Mouse (Mus musculus) neutrophil, adult 5-6 weeks (primary cell): ENCODE data around the gene Drd3. TPM values are rescaled to one million over a fixed set of nuclear protein-coding genes. Genes with fewer than 3 reads are reported as not detected.

Experiments used
- ATAC-seq: fragments of 151-379, 151-347 bp; 2 replicates; pipeline ENCODE4 v1.8.0; 2017; ENCODE audit warnings: mild to moderate bottlenecking, moderate TSS enrichment; ENCODE audit not compliant: insufficient number of reproducible peaks, poor library complexity, low FRiP score, severe bottlenecking; ENCODE audit errors: extremely low read depth
- total RNA-seq: library from RNA; stranded (forward); fragments of 200-1000 nt; gene quantifications from 2 replicates; pipeline ENCODE4 v1.2.3, GENCODE M21; 2017

Drd3 gene
- not detected in 2 replicates for total RNA-seq

DNA sequence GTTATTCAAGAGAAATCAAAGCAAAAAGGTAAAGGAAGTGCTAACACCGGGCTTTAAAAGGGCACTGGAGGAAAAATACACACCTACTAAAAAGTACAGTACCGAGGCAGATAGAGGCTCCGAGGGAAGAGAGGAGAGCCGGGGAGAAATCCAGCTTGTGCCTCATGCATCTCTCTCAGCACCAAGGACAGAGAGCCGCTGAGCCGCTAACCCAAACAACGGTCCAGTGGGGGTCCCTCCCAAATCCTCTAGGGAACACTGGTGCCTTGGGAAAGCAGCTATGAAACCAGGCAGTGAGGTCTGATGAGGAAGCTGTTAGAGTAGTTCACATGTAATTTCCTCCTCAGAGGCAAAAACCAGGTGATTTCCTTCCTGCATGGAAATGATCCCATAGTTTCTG, at the start of gene Drd3:
TSS of gene Drd3 (plus strand) at position 276 of the 400 bp plus-strand sequence.
- ATAC-seq: no peak

DNA sequence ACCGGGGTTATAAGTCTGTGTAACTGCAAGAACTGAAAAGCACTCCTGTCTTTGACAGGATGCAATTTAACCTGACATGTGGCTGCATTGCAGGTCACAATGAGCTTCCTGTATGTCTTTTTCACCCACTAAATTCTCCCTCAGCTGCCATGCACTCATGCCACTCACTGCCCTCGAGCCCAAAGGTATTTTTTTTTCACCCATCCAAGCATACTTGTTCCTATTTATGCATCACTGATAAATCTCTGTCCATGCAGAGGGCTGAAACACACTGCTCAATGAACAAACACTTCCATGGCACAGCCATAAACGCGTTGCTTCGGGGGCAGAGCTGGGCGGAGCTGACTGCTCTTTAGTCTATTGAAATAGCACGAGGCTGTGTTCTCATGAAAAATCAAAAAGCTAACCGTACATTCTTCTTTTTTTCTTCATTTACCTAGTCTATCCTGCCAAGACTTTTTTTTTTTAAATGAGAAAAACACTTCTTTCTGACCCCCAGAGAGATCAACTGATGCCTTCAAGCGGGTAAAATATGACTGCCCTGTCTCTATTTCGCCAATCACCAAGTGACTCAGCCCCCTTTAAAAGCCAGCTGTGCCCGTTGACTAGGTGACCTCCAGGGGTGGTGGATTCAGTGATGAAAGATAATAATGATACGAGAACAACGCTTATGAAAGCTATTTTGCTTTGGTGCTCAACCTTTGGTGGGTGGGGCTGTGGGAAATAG, 45.3 kb upstream of the Drd3 start:
- ATAC-seq: no peak

DNA sequence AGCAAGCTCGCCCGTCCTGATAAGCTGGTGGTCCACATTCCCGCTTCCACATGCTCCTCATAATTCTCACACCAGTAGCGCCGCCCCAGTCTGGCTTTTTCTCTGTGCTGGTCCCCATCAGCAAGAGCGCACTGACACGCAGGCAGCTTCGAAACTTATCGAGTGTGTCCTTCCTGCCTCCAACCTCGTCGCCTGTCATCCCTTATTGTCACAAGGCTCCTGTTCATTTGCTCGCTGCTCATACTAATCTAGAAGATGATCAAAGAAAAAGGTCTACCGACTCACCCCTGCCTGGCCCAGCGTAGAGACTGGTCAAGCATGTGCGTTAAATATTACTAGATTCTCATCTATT, 44.8 kb upstream of the Drd3 start:
- ATAC-seq: no peak

DNA sequence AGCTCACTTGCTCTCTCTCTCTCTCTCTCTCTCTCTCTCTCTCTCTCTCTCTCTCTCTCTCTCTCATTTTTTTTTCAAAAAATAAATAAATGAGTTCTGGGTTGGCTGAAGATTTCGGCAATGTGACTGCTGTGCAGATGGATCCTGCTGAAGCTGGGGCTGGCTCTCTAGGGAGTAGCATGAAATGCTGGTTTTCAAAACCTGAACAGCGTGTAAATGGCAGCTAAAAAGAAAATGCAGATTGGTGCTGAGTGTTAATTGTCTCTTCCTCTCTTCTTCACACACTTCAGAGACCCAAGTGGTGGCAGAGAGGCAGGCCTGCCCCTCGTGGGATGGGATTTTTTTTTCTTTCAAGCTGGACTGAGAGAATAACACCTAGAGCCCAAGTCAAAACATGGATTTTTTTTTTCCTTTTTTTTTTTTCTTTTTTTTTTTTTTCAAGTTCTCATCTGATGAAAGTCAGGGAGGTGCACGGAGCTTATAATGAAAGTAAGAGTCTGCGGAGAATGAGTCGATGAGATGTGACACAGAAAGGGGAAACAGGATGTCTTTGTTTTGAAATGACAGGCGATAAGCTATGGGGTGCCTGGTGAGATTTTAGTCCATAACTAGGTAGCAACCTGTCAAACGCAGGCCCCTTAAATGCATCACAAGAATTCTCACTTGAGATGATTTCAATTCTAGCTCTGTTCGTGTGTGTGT, 44.2 kb upstream of the Drd3 start:
- ATAC-seq: peak; percentile 82

DNA sequence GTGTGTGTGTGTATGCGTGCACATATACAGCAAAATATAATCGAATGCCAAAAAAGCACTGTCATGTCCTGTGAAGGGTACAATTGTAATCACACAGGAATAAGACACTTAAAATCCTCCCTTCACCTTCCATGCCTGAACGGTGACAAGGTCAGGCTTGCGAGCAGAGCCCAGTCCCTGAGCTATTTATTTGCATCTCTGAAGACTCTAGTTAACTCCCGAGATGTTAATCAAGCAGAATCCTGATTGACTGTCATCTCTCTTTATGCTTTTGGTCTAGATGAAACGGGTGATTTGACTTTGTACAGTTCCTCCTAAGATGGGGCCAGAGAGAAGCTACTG, 43.7 kb upstream of the Drd3 start:
- ATAC-seq: no peak

DNA sequence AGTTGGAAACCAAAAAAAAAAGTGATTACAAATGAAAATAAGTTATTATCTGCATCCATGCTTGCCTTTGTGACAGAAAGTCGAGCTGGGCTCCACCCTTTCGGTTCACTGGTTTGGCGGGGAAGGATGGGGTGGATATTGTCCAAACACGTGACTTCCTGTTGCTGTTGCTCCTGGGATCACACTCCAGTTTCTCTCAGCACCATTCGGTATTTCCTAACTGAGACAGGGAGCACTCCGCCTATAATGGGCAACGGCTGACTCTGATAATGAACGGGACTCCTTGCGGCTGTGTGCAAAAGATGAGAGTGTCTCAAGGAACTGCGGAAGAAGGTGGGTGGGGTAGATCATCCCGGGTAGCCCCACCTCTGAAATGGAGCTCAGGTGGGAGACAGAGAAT, 43.2 kb upstream of the Drd3 start:
- no peak for ATAC-seq

DNA sequence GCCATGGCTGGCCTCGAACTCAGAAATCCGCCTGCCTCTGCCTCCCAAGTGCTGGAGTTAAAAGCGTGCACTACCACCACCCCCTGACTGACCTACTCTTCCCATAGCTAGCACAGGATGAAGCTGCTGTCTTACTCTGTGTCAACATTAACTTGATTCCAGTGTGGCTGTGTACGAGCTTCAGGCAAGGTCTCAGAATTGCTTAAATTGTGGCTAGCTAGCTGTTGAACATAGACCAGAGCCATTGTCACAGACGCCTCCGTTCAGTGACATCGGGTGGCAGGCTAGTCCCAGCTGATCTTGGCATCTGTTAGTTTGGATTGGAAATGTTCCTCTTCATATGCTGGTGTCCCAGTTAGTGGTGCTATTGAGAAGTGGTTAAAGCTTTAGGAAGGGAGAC, 42.5 kb upstream of the Drd3 start:
- no peak for ATAC-seq

DNA sequence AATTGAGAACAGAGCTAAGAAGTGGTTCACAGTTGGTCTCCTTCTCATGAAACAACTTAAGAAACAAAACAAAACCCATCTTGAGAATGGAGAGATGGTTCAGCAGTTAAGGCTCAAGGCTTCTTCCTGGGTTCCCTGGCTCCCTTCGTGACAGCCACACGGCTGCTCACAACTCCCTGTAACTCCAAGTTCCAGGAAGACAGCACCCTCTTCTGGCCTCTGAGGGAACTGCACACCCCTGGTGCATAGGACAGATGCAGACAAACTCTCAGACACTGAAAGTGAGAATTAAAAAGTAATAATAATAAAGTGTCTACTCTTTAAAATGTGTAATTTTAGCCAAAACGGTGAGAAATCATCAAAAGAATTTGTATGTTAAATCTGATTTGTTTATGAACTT, 29.4 kb upstream of the Drd3 start:
- no peak for ATAC-seq

DNA sequence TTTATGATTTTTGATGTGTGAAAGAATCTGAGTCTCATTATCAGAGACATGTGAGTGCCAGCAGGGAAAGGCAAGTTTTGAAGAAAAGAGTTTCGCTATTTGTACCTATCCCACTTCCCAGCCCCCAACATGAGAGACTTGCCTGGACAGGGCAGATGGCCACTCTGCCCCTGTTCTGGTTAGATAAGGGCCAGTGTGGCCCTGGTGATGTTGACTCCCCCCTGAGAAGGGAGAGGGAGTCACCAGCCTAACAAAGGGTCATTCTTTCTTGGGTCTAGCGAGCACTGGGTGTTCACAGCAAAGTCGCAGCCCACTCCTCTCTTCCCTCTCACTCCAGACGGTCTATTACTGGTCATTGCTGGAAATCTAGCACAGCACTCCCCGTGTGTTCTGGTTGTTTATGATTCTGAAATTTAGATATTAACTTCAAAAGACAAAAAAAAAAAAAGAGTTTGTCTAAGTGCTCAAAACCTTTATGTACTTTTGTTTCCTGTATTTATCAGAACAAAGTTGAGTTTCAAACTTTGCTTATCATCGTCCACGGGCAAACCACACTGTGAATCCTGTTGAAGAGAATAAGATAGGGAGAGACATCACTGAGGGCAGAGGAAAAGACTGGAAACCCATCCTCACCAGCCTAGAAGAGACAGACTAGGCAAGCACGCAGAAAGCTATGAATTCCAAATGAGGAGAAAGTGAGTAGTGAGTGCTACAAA, 24.2 kb upstream of the Drd3 start:
- no peak for ATAC-seq

DNA sequence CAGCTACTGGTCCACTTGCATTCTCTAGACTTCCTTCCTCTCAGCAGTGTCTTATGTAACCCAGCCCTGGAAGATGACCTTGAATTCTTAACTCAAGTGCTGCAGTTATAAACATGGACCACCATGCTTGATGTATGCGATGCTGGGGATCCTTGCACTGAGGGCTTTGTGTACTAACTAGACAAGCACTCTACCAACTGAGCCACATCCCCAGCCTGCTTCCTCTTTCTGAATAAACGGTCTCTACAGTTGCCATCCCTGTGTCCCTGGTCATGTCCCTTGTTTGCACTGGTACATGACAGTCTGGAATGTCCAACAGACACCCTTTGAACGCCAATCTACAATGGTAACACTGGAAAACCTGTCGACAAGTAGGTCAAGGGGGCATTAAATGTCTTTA, 23.5 kb upstream of the Drd3 start:
- no peak for ATAC-seq

DNA sequence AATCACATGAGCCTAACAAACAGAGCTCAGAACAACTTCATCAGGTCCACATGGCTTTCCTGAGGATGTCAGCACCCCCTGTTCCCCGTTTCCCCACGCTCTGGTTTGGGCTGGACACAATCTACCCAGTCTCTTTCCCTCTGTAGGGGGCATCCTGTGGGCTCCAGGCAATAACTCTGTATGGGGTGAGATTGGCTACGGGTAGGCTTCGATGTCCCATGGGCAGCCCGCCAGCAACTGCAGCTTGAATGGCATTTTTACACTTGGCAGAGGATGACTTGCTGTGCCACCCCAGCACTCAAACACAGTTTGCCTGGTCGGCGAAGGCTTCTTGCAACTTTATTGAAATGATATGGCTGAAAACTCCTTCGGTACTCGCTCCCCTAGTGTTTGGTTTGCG, 21.3 kb upstream of the Drd3 start:
- no peak for ATAC-seq

DNA sequence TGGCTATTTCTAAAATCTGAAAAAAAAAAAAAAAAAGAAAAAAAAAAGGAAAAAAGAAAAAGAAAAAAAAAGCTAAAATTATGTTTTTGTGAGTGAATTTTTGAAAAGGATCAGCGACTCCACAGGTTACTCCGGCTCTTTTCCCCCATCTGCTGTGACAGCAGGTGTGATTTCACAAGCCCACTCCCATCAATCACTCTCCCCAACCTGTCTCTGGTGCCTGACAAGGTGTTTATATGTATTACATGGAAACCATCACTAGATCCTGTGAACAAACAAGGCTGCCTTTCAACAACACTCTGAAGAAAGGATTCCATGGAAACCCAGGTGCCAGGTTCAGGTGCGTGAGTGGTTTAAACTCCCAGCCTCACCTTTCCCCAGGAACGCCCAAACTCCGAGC, 20.9 kb upstream of the Drd3 start:
- no peak for ATAC-seq

DNA sequence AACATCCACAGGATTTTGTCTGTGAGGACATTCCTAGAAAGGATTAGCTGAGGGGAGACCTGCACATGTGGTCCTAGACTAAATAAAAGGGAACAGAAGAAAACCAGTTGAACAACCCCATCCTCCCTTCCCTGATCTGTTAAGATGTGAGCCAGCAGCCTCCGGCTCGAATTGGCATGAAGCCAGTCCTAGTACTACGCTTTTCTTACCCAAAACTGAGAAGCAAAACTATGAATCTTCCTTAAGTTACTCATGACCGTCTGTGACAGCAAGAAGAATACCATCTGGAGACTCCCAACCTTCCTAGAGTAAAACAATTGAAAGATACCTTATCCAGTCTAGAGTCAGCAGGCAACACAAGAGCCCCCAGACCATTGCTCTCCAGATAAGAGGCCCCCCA, 15.9 kb upstream of the Drd3 start:
- ATAC-seq: no peak

DNA sequence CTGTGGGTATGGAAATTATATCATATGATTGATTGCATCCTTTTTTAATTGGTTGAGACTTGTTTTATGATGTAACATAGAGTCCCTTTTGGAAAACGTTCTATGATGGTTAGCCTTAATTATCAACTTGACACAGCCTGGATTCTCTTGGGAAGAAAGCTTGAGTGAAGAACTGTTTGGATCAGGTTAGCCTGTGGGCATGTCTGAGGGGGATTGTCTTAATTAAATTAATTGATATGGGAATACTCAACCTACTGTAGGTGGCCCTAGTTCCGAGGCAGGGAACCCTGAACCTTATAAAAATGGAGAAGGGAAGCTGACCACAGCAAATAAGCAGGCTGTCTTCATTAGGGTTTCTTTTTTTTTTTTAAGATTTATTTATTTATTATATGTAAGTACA, 12.9 kb upstream of the Drd3 start:
- no peak for ATAC-seq

DNA sequence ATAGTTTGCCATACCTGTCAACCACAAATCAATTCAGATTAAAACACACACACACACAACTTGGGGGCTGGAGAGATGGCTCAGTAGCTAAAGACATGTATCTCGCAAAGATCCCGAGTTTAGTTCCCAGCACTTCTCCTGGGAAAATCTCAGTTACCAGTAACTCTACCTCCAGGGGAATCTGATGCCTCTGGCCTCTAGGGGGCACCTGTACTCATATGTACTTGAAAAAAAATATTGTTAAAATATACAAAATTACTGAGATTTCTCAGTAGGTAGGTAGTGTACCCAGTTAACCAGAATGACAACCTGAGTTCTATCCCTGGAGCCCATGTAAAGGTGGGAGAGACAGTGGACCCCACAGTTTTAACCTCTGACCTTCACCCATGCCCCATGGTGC, 5.4 kb upstream of the Drd3 start:
- ATAC-seq: no peak

DNA sequence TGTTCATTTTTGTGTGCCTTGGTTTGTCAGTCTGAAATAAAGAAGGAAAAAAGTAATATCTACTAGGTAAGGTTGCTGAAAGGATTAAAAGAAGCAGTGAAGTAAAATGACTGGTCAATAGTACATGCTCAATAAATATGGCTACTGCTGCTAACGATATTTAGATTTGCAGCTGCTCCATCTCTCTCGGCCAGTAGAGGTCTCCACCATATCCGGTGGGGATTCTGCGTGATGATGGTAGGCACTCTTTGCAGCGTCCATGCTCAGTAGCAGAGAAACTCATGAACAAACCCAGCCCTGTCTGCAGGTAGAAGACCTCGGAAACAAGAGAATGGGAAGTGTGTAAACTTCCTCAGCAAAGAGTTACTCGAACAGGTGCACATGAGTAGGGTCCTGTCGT, 926 bp upstream of the Drd3 start:
- ATAC-seq: no peak

DNA sequence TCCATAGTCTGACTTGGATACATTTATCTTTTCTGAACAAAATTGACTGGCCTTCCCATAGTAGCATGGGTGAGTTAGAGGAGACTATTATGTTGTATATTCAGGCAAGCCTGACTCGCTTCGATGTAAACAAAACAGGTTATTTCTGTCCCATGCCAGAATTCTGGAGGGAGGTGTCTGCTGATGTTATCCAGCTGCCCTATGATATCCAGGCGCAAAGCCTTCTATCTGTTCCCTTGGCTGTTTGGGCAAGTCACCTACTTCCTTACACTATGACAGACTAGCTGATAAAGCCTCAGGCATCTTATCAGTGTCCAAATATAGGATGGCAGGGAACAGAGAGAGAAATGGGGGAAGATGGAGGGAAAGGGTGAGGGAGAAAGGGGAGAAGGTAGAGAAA, 18.5 kb downstream of the Drd3 start:
- no peak for ATAC-seq

DNA sequence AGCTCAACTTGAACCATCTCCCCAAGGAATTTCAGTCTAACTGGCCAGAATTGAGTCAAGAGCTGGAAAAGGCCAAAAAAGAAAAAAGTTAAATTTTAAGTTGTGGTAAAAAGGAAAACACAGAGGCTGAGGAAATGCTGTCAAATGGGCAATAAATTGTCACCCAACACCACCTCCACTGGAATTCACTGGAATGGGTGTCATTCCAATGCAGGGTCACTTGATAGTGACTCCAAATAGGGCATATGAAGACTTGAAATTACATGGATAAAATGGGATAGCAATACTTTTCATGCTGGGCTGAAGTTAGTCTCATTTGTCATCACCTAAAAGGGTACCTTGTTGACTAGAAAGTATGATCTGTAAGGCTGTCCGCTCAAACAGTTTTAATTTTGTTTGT, 18.9 kb downstream of the Drd3 start:
- no peak for ATAC-seq

DNA sequence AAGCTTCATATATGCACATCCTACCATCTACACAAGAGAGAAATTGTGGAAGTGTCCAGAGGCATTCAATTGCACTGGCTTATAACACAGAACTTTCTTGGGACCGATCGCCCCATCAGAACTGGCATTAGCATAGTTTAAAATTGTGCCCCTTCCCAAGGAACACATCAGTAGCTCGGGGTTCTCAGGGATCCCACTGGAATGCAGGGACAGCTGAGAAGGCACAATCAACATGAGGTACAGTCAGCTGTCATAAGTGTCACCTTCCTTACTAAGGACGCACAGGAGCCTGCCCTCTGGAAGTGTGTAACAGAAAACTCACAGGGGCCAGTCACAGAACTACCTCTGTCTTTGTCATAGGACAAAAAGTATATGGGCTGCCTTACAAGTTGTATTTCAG, 19.7 kb downstream of the Drd3 start:
- no peak for ATAC-seq

DNA sequence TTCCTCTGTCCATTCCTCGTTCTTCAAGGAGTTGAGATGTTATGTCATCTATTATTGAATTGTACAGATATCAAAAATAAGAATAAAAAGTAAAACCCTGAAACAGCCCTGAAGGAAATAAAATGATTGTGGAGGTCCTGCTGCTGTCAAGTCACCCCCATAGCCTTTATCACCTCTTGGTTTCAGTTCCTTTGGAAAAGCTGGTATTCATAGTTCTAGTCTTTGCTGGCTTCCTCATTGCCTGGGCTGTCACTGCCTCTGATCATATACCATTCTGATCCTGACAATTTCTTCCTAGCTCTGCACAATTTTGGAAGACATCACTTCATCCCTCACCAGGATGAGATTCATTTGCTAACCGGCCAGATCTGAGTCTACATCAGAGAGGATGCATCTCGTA, 23.1 kb downstream of the Drd3 start:
- no peak for ATAC-seq
